Mouse (Mus musculus): Measurements from ENCODE around the gene Med16.

DNA sequence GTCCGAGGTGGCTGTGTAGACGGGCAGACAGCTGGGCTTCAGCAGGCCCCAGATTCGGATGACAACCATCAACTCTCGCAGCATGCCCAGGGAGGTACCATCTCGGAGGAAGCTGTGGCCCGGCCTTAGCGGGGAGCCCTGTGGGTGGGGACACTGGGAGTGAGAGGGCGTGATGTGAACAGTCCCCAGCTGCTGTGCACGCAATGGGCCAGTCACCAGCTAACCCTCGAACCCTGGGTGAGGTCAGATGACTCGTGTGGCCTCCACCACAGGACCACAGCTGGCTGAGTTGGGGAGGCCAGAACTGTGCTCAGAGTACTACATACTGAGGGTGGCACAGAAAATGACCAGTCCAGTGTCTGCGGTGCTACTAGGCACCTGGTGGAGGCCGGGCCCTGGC is 11.9 kb downstream of the Med16 start:
- TF ChIP-seq MAFK (IDR thresholded peaks at IDR 0.05; ENCODE audit: insufficient read depth, low read depth, low read length) (no peak), CHD2 (IDR thresholded peaks at IDR 0.05; ENCODE audit: low read depth, low read length) (no peak), HCFC1 (IDR thresholded peaks at IDR 0.05; ENCODE audit: borderline replicate concordance, insufficient read depth, low read length) (no peak)
